Mouse (Mus musculus): ENCODE measurements around the gene Defb45.

Defb45 gene

GRCm38 (mm10) chr2:152599299-152599698 is at the start of gene Defb45:
Gene Defb45, minus strand, starts transcription at chr2:152599399.
- no peak for DNase-seq (ENCODE audit: low spot score)

GRCm38 (mm10) chr2:152639406-152640113 is 40.4 kb upstream of the Defb45 start:
- DNase-seq (ENCODE audit: low spot score): no peak

GRCm38 (mm10) chr2:152638865-152639264 is 39.7 kb upstream of the Defb45 start:
- no peak for DNase-seq (ENCODE audit: low spot score)

GRCm38 (mm10) chr2:152637381-152637780 is 38.2 kb upstream of the Defb45 start:
- no peak for DNase-seq (ENCODE audit: low spot score)

- DNase-seq (ENCODE audit: low spot score): no peak
These were observed 37.8 kb upstream of the Defb45 start for GRCm38 (mm10) chr2:152637006-152637322.

- no peak for DNase-seq (ENCODE audit: low spot score)
These were observed 37.2 kb upstream of the Defb45 start for GRCm38 (mm10) chr2:152636246-152637005.

GRCm38 (mm10) chr2:152634311-152634710 is 35.1 kb upstream of the Defb45 start:
- DNase-seq (ENCODE audit: low spot score): no peak

GRCm38 (mm10) chr2:152633334-152633733 is 34.1 kb upstream of the Defb45 start:
- DNase-seq (ENCODE audit: low spot score): no peak

GRCm38 (mm10) chr2:152629904-152630303 is 30.7 kb upstream of the Defb45 start:
- DNase-seq (ENCODE audit: low spot score): no peak

GRCm38 (mm10) chr2:152629239-152629638 is 30.0 kb upstream of the Defb45 start:
- DNase-seq (ENCODE audit: low spot score): no peak

- no peak for DNase-seq (ENCODE audit: low spot score)
These were observed 28.9 kb upstream of the Defb45 start for GRCm38 (mm10) chr2:152628066-152628465.

GRCm38 (mm10) chr2:152626774-152627591 is 27.8 kb upstream of the Defb45 start, which contains the start of gene Rem1:
Gene Rem1, plus strand, starts transcription at chr2:152626951.
- DNase-seq (ENCODE audit: low spot score): no peak

GRCm38 (mm10) chr2:152625256-152625655 is 26.1 kb upstream of the Defb45 start:
- no peak for DNase-seq (ENCODE audit: low spot score)

- DNase-seq (ENCODE audit: low spot score): no peak
These were observed 25.4 kb upstream of the Defb45 start for GRCm38 (mm10) chr2:152624566-152624965.

GRCm38 (mm10) chr2:152622953-152623352 is 23.8 kb upstream of the Defb45 start, which contains the start of gene Defb25:
Gene Defb25, minus strand, starts transcription at chr2:152623053.
- no peak for DNase-seq (ENCODE audit: low spot score)

GRCm38 (mm10) chr2:152622151-152622550 is 23.0 kb upstream of the Defb45 start:
- no peak for DNase-seq (ENCODE audit: low spot score)

- no peak for DNase-seq (ENCODE audit: low spot score)
These were observed 21.4 kb upstream of the Defb45 start for GRCm38 (mm10) chr2:152620367-152621134.

- no peak for DNase-seq (ENCODE audit: low spot score)
These were observed 18.2 kb upstream of the Defb45 start for GRCm38 (mm10) chr2:152617374-152617773.

- DNase-seq (ENCODE audit: low spot score): no peak
These were observed 17.3 kb upstream of the Defb45 start for GRCm38 (mm10) chr2:152616470-152616869.

- DNase-seq (ENCODE audit: low spot score): peak; percentile 8
These were observed 16.4 kb upstream of the Defb45 start for GRCm38 (mm10) chr2:152615563-152615962.

GRCm38 (mm10) chr2:152612193-152612592 is 13.0 kb upstream of the Defb45 start:
- no peak for DNase-seq (ENCODE audit: low spot score)

GRCm38 (mm10) chr2:152608719-152609118 is 9.5 kb upstream of the Defb45 start:
- no peak for DNase-seq (ENCODE audit: low spot score)
